7 mouse cellular contexts compared by ENCODE assay signal in the genomic region with DNA sequence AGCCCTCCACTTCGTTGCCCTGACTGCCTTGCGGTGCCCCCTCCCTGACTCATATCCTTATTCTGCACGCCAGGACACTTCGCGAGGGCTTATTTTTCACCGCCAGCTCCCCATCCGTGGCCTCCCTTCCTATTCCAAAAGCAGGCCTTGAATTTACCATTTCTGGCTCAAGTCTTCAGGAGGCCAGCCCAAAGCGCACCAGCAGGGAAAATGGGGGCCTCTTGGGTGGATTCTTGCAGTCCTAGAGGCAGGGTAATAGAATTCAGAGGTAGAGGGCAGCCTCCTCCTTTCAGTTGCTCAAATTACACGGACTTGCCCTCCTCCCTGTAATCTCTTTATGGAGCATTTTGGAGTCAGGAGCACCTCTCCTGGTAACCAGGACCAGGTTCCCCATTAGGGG. TPM values are rescaled to one million over a fixed set of nuclear protein-coding genes. Genes with fewer than 3 reads are reported as not detected.
DNase-seq lines count a peak whose midpoint lies in the region; ATAC-seq lines count a peak whose summit lies in the region.

No protein-coding gene starts in this region.

- H3K9me3 ChIP-seq in lung, embryonic 16.5 days (ENCODE audit: control insufficient read depth, low read length) = no peaks in the 10 kb centered on the region
- H3K9me3 ChIP-seq in embryonic facial prominence, embryonic 13.5 days = no peaks in the 10 kb centered on the region
- no peaks in the 10 kb centered on the region for H3K9me3 ChIP-seq in limb, embryonic 11.5 days (ENCODE audit: control insufficient read depth, low read length)
- H3K9me3 ChIP-seq in stomach, embryonic 14.5 days (ENCODE audit: control insufficient read depth, low read depth, low read length) = no peaks in the 10 kb centered on the region

- no peak for DNase-seq in lung, postnatal 36 days
- DNase-seq in limb, embryonic 11.5 days (ENCODE audit: low spot score) = peak; percentile 45
- no peak for DNase-seq in ovary, postnatal 14 days (ENCODE audit: low spot score)
- no peak for DNase-seq in adrenal gland, postnatal 4 days (ENCODE audit: low spot score in 2 of 2)

- H3K36me3 ChIP-seq in lung, embryonic 16.5 days (ENCODE audit: control insufficient read depth, insufficient read depth, low read length) = no peaks in the 10 kb centered on the region
- H3K36me3 ChIP-seq in embryonic facial prominence, embryonic 13.5 days = peaks cover 11% of the 10 kb centered on the region; the same call in 1 of the 2 replicates
- no peaks in the 10 kb centered on the region for H3K36me3 ChIP-seq in limb, embryonic 11.5 days (ENCODE audit: control insufficient read depth, insufficient read depth, low read length)
- peaks cover 7% of the 10 kb centered on the region; the same call in 1 of the 2 replicates for H3K36me3 ChIP-seq in stomach, embryonic 14.5 days (ENCODE audit: control insufficient read depth, insufficient read depth, low read length)

- H3K27ac ChIP-seq in lung, embryonic 16.5 days (ENCODE audit: low read length) = peak overlapping the region; percentile 84
- H3K27ac ChIP-seq in embryonic facial prominence, embryonic 13.5 days = peak overlapping the region; percentile 92
- H3K27ac ChIP-seq in limb, embryonic 11.5 days (replicated peaks; ENCODE audit: low read depth, low read length) = peak overlapping the region; percentile 75
- H3K27ac ChIP-seq in stomach, embryonic 14.5 days (ENCODE audit: low read length) = peak overlapping the region; percentile 97

- H3K4me2 ChIP-seq in lung, embryonic 16.5 days (ENCODE audit: low read depth, low read length) = peak overlapping the region; percentile 70
- H3K4me2 ChIP-seq in embryonic facial prominence, embryonic 13.5 days = peak overlapping the region; percentile 97
- H3K4me2 ChIP-seq in limb, embryonic 11.5 days (ENCODE audit: low read depth, severe bottlenecking) = peak overlapping the region; percentile 88
- H3K4me2 ChIP-seq in stomach, embryonic 14.5 days (replicated peaks; ENCODE audit: low read depth, low read length) = peak overlapping the region; percentile 92

- H3K27me3 ChIP-seq in lung, embryonic 16.5 days (ENCODE audit: control insufficient read depth, insufficient read depth, low read depth, low read length) = peaks cover 4% of the 10 kb centered on the region; the same call in 1 of the 2 replicates
- H3K27me3 ChIP-seq in embryonic facial prominence, embryonic 13.5 days = peaks cover 15% of the 10 kb centered on the region
- H3K27me3 ChIP-seq in limb, embryonic 11.5 days (ENCODE audit: control insufficient read depth, insufficient read depth, low read length) = peaks cover 10% of the 10 kb centered on the region
- H3K27me3 ChIP-seq in stomach, embryonic 14.5 days (ENCODE audit: control insufficient read depth, insufficient read depth, low read length) = no peaks in the 10 kb centered on the region

- peaks cover 67% of the 10 kb centered on the region for H3K4me1 ChIP-seq in lung, embryonic 16.5 days (replicated peaks; ENCODE audit: control insufficient read depth, insufficient read depth, low read length)
- peaks cover 70% of the 10 kb centered on the region for H3K4me1 ChIP-seq in embryonic facial prominence, embryonic 13.5 days
- peaks cover 57% of the 10 kb centered on the region for H3K4me1 ChIP-seq in limb, embryonic 11.5 days (ENCODE audit: control insufficient read depth, insufficient read depth, low read length)
- peaks cover 71% of the 10 kb centered on the region for H3K4me1 ChIP-seq in stomach, embryonic 14.5 days (ENCODE audit: control insufficient read depth, insufficient read depth, low read length)

- peak overlapping the region; percentile 56 for H3K9ac ChIP-seq in lung, embryonic 16.5 days (ENCODE audit: low read length)
- peak overlapping the region; percentile 62; the same call in 1 of the 2 replicates for H3K9ac ChIP-seq in embryonic facial prominence, embryonic 13.5 days
- H3K9ac ChIP-seq in limb, embryonic 11.5 days (ENCODE audit: low read length) = peak overlapping the region; percentile 63; the same call in 1 of the 2 replicates
- 0 out of 2 replicates have a peak overlapping the region, but pooled peaks have one; percentile 28 for H3K9ac ChIP-seq in stomach, embryonic 14.5 days (replicated peaks; ENCODE audit: low read depth, low read length)

- H3K4me3 ChIP-seq in lung, embryonic 16.5 days (ENCODE audit: low read length) = peak overlapping the region; percentile 37
- peak overlapping the region; percentile 41 for H3K4me3 ChIP-seq in embryonic facial prominence, embryonic 13.5 days
- peak overlapping the region; percentile 25 for H3K4me3 ChIP-seq in limb, embryonic 11.5 days (ENCODE audit: low read depth, low read length)
- peak overlapping the region; percentile 32 for H3K4me3 ChIP-seq in stomach, embryonic 14.5 days (ENCODE audit: low read depth, low read length)

- no peak; the same call in 1 of the 2 replicates for ATAC-seq in lung, embryonic 16.5 days (ENCODE audit: low read depth)
- no peak for ATAC-seq in embryonic facial prominence, embryonic 13.5 days (ENCODE audit: insufficient number of reproducible peaks, insufficient read depth, low FRiP score, low TSS enrichment, low read depth)
- no peak; the same call in 1 of the 2 replicates for ATAC-seq in limb, embryonic 11.5 days (ENCODE audit: insufficient number of reproducible peaks, low FRiP score, low TSS enrichment, low read depth)
- no peak for ATAC-seq in stomach, embryonic 14.5 days (ENCODE audit: insufficient number of reproducible peaks, insufficient read depth, low FRiP score, low read depth)

- 1% methylated on average over 9 of the region's 9 CpGs for WGBS in lung, embryonic 16.5 days
- WGBS in embryonic facial prominence, embryonic 13.5 days = 0% methylated on average over 9 of the region's 9 CpGs
- WGBS in limb, embryonic 11.5 days = 0% methylated on average over 9 of the region's 9 CpGs
- 2% methylated on average over 9 of the region's 9 CpGs for WGBS in stomach, embryonic 14.5 days

RNA-seq across cellular contexts. Expression of gene Socs3, which starts 6.0 kb away (rescaled TPM):
- 12.5 and 13.2 TPM in 2 replicates for polyA plus RNA-seq in lung, embryonic 16.5 days (2015; fragmentation: Nextera tagmentation; extraction: Ambion mirVana)
- polyA plus RNA-seq in embryonic facial prominence, embryonic 13.5 days (2015; fragmentation: Nextera tagmentation; extraction: Ambion mirVana) = 12.7 and 15.0 TPM in 2 replicates
- 5.4 and 6.7 TPM in 2 replicates for polyA plus RNA-seq in limb, embryonic 11.5 days (2014; fragmentation: Nextera tagmentation; extraction: Ambion mirVana)
- 9.2 and 11.5 TPM in 2 replicates for polyA plus RNA-seq in stomach, embryonic 14.5 days (2014; fragmentation: Nextera tagmentation; extraction: Ambion mirVana)
- 10 to 100 TPM; 11.8 to 12.7 TPM for total RNA-seq in adrenal gland, postnatal 4 days (2021)

RNA-seq across cellular contexts. Expression of gene Pgs1, which starts 22.2 kb away (rescaled TPM):
- 41.8 and 44.8 TPM in 2 replicates for polyA plus RNA-seq in lung, embryonic 16.5 days (2015; fragmentation: Nextera tagmentation; extraction: Ambion mirVana)
- 37.4 and 39.5 TPM in 2 replicates for polyA plus RNA-seq in embryonic facial prominence, embryonic 13.5 days (2015; fragmentation: Nextera tagmentation; extraction: Ambion mirVana)
- 38.4 and 39.3 TPM in 2 replicates for polyA plus RNA-seq in limb, embryonic 11.5 days (2014; fragmentation: Nextera tagmentation; extraction: Ambion mirVana)
- polyA plus RNA-seq in stomach, embryonic 14.5 days (2014; fragmentation: Nextera tagmentation; extraction: Ambion mirVana) = 30.6 and 30.8 TPM in 2 replicates
- total RNA-seq in adrenal gland, postnatal 4 days (2021) = 10 to 100 TPM; 39.1 to 40.4 TPM
